Mouse (Mus musculus) midbrain, embryonic 15.5 days (tissue): Measurements from ENCODE around the gene Slc35b4. TPM values are rescaled to one million over a fixed set of nuclear protein-coding genes. Genes with fewer than 3 reads are reported as not detected.

Source experiments
- polyA plus RNA-seq: library from polyadenylated mRNA; unstranded; fragments of >200 nt; fragmentation: Nextera tagmentation; extraction: Ambion mirVana; gene quantifications from 2 replicates; pipeline ENCODE4 v1.2.1, GENCODE M21; 2015

Gene Slc35b4
- polyA plus RNA-seq, 1 experiment from 2014 or later = 45.0 TPM

Other genes with a start within 250 kb of the Slc35b4 start
- gene Lrguk, start 147.7 kb downstream of the Slc35b4 start, polyA plus RNA-seq = 0.54 and 0.96 TPM in 2 replicates
- gene Akr1b3, start 140.4 kb upstream of the Slc35b4 start, polyA plus RNA-seq = 102 and 111 TPM in 2 replicates
- gene Akr1b8, start 177.0 kb upstream of the Slc35b4 start, polyA plus RNA-seq = 2.6 TPM in 2 replicates
- 9.4 and 10.0 TPM in 2 replicates for gene Akr1b10, start 207.1 kb upstream of the Slc35b4 start, polyA plus RNA-seq
- gene Akr1b7, start 235.2 kb upstream of the Slc35b4 start, polyA plus RNA-seq = 0.13 TPM in 1 of 2 replicates, not detected in the other